Mouse (Mus musculus): Measurements from ENCODE around the gene Zic1.

The Zic1 gene

DNA sequence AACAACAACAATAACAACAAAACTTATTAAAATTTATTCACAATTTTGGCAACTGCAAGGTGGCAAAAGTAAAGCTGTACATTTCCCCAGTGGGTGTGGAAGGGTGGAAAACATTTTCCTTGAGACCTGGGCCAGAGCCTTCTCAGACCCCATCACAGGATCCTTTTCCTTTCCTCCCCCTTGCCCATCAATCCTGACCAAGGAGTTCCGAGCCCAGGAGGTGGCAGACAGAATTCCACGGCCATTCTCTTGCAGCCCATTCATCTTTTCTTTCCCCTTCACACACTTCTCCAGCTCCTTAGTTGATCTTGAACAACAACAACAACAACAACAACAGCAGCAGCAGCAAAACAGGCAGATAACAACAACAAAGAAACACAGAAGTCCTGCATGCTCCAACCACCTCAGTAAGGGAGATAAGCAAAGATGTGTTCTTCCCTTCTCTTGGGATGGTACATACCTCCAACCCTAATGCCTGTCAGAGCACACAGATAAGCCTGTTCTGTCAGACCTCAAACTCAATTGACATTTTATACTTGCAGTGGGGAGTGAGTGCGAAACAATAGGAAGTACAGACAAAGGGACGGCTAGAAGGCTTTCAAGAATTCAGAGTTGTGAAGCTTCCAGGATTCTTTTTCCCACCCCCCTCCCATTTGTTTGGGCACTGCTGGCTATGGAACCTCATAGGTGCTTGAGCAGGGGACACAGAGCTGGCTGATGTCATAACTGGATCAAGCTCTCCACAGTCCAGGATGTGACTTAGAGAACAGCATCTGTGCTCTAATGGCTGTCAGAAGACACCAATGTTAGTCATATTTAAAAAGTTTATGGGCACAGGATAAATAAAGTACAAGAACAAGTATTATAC lies 19.3 kb upstream of the Zic1 start:
- no peak for DNase-seq (ENCODE audit: low read depth, low spot score)

DNA sequence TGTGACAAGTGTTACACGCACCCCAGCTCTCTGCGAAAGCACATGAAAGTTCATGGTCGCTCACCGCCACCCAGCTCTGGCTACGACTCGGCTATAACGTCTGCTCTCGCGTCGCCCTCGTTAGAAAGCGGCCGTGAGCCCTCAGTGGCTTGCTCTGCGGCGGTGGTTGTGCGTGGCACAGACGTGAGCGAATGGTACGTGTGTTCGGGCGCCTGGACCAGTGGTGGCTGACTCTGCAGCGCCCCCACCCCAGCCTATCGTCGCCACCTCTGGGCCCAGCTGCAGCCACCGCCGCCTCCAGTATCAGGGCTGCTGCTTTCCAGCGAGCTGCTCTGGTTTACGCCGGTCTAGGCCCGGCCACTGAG lies 18.5 kb upstream of the Zic1 start:
- DNase-seq (ENCODE audit: low read depth, low spot score) = no peak

DNA sequence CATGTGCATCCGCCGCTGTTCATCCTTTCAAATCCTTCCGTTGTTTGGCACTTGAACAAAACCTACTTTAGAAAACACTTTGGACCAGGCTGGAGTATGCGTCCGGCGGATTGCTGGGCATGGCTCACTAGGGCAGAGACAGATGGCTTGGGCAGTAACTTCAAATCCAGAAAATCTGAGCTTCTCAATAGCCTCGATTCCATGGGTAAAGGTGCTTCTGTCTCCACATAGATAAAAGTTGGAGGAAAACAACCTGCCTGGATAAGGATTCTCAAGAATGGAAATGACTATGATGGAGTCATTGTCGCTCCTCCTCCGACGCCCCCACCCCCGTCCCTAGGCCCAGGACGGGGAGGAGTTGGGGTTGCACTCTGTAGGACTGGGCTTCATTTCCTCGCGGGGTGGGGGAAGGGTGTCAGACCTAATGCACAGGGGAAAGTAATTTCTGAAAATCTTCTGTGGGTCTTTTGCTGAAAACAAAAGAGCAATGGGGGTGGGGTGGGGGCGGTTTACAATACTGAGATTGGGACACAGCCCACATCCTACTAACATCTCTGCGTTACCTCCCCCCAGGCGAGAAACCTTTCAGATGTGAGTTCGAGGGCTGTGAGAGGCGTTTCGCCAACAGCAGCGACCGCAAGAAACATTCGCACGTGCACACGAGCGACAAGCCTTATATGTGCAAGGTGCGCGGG lies 18.0 kb upstream of the Zic1 start:
- no peak for DNase-seq (ENCODE audit: low read depth, low spot score)

DNA sequence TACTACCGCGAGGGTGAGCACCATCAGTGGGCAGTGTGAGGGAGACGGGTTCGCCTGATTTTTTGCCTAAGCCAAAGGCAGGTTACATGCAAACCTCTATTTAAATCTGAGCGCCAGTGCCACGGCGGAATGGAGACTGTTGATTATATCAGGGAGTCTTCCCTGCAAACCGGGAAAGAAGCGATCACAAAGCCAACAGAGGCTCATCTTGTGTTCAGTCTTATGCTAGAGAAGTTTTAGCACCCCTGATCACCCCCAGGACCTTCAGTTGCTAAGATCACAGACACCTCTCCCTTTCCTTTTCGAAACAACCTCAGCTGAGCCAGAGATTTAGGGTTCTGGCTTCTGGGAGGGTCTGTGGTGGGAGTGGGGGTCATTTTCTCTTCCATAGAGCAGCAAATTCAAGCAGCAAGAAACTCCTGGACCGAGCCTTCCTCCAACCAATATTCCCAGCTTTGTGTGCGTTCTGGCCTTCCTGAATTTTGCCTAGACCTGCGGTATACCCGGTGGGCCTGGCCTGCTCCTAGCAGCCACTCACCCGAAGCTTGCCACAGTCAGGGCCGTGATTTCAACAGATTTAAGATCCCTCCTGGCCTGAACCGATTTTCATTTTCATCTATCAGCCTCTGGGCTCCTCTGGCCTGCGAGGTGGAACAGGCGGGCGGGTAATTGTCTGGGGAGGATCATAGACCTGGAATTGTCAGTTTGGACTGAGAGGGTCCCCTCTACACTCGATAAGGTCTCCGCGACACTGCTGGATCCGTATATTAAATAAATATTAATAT lies 17.1 kb upstream of the Zic1 start:
- DNase-seq (ENCODE audit: low read depth, low spot score) = no peak

DNA sequence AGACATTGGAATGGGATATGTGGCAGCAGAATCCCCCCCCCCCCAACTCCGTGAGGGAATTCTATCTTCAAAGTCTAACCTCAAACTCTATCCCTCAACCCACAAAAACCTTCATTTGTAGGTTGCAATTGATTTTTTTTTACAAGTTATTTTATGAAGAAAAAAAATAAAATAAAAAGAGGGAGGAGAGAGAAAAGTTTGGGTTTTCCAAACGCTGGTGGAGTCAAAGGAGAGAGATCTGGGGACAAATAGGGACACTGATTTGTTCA lies 16.4 kb upstream of the Zic1 start:
- DNase-seq (ENCODE audit: low read depth, low spot score) = no peak

DNA sequence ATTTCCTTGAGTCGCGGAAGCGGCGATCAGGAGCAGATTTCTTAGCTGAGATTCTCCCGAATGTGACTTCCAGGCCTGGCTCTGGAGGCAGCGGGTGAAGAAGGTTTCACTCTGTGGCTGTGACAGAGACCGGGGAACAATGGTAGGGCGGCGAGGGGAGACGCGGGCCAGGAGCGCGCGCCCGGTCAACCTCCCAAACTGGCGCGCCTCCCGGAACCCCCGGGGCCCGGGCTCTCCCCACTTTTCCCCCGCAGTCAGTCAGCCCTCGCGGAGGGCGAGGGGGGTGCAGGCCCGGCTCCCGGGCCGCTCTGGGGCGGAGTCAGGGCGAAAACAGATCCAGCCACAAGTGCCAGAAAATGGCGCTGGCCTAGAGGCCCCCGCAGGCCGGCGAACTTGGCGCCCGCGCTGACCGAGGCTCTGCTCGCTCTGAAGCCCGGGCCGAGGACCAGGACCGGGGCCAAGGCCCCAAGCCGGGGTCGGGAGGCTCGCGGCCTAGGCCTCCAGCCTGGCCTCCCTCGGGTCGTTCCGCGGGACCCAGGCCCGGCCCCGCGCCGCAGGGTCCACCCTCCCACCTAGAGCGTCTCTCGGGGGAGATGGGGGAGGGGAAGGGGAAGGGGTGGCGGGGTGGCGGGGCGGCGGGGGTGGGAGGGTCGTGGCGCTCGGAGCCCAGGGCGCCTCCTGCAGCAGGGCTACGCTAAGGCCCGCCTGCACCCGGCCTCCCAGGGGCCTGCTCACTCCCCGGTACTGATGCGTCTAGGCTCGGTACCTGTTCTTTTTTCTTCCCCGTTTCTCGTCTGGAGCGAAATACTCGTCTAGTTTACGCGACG lies 15.9 kb upstream of the Zic1 start:
- no peak for DNase-seq (ENCODE audit: low read depth, low spot score)

DNA sequence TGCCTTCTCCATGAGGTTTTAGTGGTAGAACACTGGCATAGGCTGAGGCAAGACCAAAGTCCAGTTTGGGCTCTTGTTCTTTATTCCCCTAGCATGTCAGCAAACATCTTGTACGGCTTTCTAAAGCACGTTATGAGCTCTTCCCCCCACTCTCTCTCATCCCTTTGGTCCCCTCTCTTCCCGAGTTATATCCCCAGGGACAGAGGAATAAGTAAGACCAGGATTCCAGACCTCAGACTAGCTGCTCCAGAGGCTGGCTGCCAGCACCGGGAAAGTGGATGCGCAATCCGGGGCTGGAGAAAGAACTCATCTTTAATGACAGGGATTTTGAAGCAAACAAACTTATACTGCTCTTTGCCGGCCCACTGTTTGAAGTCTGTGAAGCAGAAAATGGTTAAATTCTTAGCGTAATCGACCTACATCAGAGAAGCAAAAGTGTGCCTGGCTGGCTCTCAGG lies 14.9 kb upstream of the Zic1 start:
- no peak for DNase-seq (ENCODE audit: low read depth, low spot score)

DNA sequence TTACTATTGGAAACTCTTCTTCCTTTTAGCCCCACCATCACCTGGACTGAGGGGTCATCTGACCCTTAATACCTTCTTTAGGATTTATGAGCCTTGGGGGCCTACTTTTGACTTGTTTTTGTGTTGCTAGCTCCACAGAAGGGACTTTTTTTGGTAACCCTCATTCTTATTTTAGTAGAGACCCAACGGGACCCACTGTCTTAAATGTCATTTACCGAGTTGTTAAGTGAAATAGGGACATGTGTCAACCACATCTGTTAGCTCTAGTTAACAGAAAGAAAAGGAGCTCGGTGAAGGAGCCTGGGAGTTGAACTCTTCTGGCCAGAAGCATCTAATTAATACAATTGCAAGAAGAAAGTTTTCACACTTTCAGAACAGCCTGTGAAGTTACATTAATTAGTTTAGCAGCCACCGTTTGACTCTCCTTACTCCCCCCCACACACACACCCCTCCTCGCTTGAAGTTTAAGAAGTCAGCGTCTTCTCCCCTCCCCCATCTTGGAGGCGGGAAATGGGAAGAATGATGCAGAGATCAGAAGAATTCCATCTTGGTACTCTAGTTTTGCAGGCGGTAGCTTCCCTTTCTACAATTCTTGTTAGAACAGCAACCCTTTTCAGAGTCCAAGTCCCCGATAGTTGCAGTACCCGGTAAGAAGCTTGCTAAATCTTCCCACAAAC lies 14.3 kb upstream of the Zic1 start:
- no peak for DNase-seq (ENCODE audit: low read depth, low spot score)

DNA sequence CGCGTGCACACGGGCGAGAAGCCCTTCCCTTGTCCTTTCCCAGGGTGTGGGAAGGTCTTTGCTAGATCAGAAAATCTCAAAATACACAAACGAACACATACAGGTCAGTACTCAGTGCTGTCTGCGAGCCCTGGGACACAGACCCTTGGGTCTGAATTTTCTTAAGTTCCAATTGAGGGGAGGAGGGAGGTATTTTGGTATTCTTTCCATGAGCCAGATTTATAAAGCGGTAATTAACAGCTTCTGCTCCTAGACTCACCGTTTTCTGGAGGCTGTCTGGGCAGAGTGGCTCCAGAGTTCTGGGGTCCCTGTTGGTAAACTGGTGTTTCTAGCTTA lies 13.7 kb upstream of the Zic1 start:
- no peak for DNase-seq (ENCODE audit: low read depth, low spot score)

DNA sequence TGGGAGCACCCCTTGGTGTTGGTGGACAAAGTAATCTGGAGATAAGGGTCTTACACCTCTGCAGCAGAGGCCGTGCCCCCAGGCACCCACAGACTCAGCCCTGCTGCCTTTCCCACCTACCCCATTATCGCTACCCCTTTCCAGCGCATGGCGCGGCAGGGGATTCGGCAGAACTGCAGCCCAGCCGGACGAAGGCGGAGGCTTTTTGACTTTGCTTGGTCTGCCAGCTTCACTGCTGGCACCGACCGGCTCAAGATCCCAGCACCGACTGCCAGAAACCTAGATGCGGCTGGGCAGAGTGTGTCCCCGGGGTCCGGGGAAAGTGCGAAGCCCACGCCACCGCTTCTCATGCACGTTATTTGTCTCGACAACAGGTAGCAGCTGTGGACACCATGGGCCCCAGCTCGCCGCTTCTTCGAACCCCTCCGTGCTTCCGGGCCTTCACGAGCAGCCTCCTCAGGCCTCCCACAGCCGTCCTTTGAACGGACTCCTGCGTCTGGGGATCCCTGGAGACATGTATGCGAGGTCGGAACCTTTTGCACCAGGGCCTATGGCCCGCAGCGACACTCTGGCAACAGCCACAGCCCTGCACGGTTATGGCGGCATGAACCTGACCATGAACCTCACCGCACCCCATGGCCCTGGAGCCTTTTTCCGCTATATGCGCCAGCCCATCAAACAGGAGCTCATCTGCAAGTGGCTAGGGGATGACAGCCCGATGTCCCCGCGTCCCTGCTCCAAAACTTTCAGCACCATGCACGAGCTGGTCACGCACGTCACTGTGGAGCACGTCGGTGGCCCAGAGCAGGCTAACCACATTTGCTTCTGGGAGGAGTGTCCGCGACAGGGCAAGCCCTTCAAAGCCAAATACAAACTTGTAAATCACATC lies 13.0 kb upstream of the Zic1 start:
- no peak for DNase-seq (ENCODE audit: low read depth, low spot score)

DNA sequence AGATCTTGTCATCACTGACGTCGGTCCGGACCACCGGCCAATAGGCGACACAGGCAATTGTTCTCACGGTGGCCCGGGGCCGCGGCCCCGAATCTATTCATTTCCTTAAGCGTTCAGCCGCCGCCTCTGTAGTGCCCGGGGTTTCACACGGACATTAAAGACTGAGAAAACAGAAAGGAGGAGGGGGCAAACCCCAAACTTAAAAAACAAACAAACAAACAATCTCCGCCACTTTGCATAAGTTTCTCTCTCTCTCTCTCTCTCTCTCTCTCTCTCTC lies 12.2 kb upstream of the Zic1 start:
- DNase-seq (ENCODE audit: low read depth, low spot score) = no peak

DNA sequence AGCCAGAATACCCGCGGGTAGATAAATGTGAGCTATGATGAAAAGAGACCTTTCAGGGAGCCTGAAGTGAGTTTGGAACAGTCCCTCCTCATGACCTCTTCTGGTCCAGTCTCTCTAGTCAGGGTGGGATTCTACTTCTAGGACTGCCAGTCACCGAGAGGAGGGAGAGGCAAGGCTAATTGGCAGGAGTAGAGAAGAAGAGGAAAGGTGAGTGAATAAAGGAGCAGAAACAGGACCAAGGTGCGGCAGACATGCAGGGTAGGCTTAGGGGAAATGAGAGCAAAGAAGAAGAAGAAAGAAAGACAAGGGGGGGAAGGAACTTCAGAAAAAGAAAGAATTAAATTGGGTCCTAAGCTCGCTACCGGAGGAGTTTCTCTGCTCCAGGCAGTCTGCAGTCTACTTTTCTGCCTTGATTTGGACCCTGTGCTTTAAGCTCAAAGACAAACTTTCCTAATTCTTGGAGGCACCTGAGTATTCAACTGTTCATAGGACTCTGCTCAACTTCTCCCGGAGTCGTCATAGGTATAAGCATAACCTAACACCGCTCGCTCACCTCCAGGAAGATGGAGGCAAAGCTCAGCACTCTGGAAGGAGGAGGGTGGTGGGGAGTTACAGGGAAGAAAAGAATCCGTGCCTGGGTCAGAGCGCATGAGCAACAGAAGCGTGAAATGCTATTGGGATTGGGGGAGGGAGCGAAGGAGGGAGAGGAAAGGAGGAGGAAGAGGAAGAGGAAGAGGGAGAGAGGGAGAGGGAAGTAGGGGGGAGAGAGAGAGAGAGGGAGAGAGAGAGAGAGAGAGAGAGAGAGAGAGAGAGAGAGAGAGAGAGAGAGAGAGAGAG lies 11.6 kb upstream of the Zic1 start:
- DNase-seq (ENCODE audit: low read depth, low spot score) = no peak

DNA sequence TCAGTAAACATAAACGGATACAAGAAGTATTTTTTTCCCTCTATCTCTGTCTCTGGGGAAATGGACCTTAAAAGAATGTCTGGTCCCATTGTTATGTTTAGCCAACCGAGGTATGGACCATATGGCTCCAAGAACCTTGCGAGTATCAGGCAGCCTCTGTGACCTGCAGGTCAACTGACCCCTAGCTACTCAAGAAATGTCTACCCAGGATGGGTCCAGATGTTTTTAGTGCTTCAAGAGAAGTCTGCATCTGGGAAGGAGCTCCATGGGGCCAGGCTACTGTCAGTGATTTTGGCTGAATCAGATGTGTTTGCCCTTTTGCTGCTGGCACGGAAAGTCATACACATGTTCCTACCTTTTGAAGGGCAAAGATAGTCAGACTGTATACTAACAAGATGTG lies 9.1 kb upstream of the Zic1 start:
- no peak for DNase-seq (ENCODE audit: low read depth, low spot score)

DNA sequence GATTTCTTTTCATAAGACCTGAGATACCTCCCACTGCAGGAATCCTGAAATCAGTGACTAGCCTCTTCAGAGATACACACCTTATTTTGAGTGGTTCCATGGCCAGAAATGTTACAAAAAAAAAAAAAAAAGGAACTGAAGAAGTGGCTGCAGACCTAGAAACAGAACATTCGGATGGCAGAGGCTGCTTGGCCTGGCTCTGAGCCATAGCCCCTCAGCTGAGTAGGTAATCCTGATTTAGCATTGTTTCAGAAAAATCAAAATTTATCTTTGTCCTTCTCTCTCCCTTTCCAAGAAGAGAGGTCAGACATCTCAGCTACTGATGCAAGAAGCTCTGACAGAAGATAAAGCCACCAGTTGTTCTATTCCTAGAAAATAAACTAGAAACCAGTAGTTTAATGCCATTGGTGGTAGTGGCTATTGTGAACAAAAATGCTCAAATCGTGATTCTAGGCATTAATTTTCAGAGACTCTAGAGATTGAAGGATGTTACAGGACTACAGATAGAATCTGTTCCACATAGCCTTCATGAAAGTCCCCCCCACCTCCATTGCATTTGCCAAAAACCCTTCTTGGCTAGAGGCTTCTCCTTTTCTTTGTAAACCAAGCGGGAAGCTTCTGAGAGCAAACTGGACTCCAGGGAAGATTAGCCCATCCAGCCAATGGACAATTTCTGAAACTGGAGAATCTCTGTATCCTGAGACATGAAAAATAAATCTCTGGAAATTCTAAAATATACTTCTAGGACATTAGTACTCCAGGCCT lies 8.4 kb upstream of the Zic1 start:
- DNase-seq (ENCODE audit: low read depth, low spot score) = no peak

DNA sequence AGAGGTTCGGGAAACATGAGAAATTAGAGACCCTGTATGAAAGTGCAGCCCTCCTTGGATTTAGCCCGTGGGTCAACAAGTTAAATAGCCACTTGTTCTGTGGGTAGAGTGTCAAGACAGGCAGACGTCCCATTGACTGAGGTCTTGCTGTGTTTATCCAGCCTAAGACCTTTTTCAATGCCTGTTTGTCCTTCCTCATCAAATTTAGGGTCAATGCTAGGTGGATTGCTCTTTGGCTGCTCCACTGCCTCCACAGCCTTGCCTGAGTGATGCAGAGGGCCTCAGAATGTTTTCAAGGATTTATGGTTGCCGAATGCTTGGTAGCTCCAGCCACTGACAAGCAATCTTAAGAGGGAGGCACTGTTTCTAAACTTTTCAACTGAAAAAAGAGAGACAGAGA lies 6.0 kb upstream of the Zic1 start:
- no peak for DNase-seq (ENCODE audit: low read depth, low spot score)

DNA sequence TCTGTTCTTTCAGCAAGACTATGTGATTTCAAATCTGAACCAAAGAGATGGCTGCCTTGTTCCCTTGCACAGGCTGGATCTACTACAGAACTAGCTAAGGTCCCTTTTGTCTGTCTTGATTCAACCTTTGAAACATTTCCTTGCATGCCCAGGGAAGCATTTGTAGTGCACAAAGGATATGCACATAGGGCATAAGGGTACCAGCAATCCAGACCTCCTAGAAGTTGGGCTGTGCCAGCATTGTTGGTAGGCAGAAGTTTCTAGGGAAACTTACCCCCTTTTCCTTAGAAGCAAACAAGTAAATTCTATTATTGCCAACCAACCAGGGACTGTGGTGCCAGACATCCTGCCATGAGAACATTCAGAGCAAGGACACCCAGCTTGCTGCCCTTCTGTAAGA lies 5.4 kb upstream of the Zic1 start:
- DNase-seq (ENCODE audit: low read depth, low spot score) = no peak

DNA sequence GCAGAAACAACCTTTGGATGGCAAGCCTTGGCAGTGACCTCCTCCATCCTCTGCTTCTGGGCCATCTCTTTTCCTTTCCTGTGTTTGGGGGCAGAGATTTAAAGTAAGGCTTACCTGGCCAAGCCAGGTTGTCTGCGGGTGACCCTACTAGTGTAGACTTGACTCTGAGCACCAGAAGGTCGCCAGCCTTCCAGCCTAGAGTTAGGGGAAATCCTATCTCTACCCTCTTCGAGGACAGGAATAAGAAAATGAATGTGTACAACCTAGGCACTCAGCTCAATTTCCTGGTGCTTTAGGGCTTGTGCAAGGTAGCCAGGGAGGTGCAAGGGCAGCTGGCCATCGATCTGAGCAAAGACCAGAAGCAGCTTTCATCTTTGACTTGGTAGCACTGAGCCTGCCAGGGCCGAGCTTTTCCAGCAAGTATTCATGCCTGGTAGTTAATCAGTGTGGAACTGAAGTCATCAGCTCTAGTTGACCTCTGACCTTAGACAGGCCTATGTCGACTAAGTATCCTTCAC lies 4.6 kb upstream of the Zic1 start:
- no peak for DNase-seq (ENCODE audit: low read depth, low spot score)

DNA sequence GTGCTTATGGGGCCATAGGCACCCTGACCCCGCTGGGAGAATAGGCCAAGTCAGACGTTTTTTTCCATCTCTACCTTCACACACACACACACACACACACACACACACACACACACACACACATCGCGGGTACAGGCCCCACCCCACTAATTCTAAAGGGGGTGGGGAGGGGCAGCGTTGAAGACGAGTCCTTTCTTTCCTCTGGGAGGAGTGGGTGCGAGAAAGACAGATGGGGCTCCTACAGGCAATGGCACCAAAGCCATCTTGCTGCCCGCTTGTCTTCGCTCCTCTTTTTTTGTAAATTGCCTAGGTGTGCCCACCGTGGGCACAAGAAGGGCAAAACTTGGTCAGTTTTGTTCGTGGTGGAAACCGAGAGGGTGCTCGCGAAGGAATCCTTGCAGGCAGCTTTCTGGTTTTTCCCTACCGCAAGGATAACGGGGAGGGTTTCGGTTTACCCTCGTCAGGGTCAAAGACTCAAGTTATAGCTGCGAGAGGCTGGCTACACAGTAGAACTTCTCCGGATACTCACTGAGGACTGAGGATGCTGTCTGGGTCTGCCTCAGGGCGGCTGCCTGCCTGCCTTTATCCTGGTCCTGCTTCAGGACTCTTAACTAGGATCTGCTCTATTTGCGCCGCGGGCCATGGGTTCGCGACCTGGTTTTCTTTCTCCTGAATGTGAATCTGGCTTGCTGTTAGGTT lies 3.8 kb upstream of the Zic1 start:
- no peak for DNase-seq (ENCODE audit: low read depth, low spot score)
